Mouse (Mus musculus): Measurements from ENCODE around the gene Fhl5. TPM values are rescaled to one million over a fixed set of nuclear protein-coding genes. Genes with fewer than 3 reads are reported as not detected.
"Not testable (repeated sequence)": the region's sequence is repeated elsewhere in the genome, so short reads cannot be mapped to it uniquely, and the experiment has no call there.

Fhl5 gene
- polyA plus RNA-seq, 1 experiment from 2014 or later: not detected

- H3K27ac ChIP-seq (ENCODE audit: low read depth, low read length); H3K9ac ChIP-seq (ENCODE audit: low read depth, low read length); ATAC-seq (ENCODE audit: low FRiP score, low TSS enrichment); H3K27me3 ChIP-seq (ENCODE audit: control insufficient read depth, insufficient read depth, low read length); H3K4me2 ChIP-seq (replicated peaks; ENCODE audit: low read depth, low read length); H3K4me1 ChIP-seq (ENCODE audit: control insufficient read depth, insufficient read depth, low read length); H3K4me3 ChIP-seq (ENCODE audit: low read length); H3K36me3 ChIP-seq (ENCODE audit: control insufficient read depth, insufficient read depth, low read length); H3K9me3 ChIP-seq (ENCODE audit: control insufficient read depth, low read length): not testable (repeated sequence)
- WGBS: 83% methylated on average over 1 of the region's 1 CpGs
These were observed 8.9 kb downstream of the Fhl5 start for GRCm38 (mm10) chr4:25233767-25234166.

- H3K36me3 ChIP-seq (ENCODE audit: control insufficient read depth, insufficient read depth, low read length): no peaks in the 10 kb centered on the region
- WGBS: 92% methylated on average over 3 of the region's 3 CpGs
These were observed 10.1 kb downstream of the Fhl5 start for GRCm38 (mm10) chr4:25232546-25232945.

GRCm38 (mm10) chr4:25227527-25227926, 15.1 kb downstream of the Fhl5 start:
- peak; percentile 60; the same call in 1 of the 2 replicates for ATAC-seq (ENCODE audit: low FRiP score, low TSS enrichment)
- Histone ChIP-seq H3K4me3 (ENCODE audit: low read length) (no peak overlapping the region), H3K9ac (ENCODE audit: low read depth, low read length) (no peak overlapping the region), H3K4me2 (replicated peaks; ENCODE audit: low read depth, low read length) (no peak overlapping the region), H3K36me3 (ENCODE audit: control insufficient read depth, insufficient read depth, low read length) (no peaks in the 10 kb centered on the region), H3K27me3 (ENCODE audit: control insufficient read depth, insufficient read depth, low read length) (no peaks in the 10 kb centered on the region), H3K4me1 (ENCODE audit: control insufficient read depth, insufficient read depth, low read length) (no peaks in the 10 kb centered on the region), H3K9me3 (ENCODE audit: control insufficient read depth, low read length) (no peaks in the 10 kb centered on the region), H3K27ac (ENCODE audit: low read depth, low read length) (no peak overlapping the region)
- WGBS: 17% methylated on average over 1 of the region's 1 CpGs

More at GRCm38 (mm10) chr4:25232546-25232945, 10.1 kb downstream of the Fhl5 start:
- Histone ChIP-seq H3K4me2 (replicated peaks; ENCODE audit: low read depth, low read length) (no peak overlapping the region), H3K4me1 (ENCODE audit: control insufficient read depth, insufficient read depth, low read length) (no peaks in the 10 kb centered on the region), H3K4me3 (ENCODE audit: low read length) (no peak overlapping the region), H3K9me3 (ENCODE audit: control insufficient read depth, low read length) (no peaks in the 10 kb centered on the region), H3K9ac (ENCODE audit: low read depth, low read length) (no peak overlapping the region), H3K27ac (ENCODE audit: low read depth, low read length) (no peak overlapping the region), H3K27me3 (ENCODE audit: control insufficient read depth, insufficient read depth, low read length) (no peaks in the 10 kb centered on the region)
- no peak for ATAC-seq (ENCODE audit: low FRiP score, low TSS enrichment)

- H3K9me3 ChIP-seq (ENCODE audit: control insufficient read depth, low read length): no peaks in the 10 kb centered on the region
- no peaks in the 10 kb centered on the region for H3K4me1 ChIP-seq (ENCODE audit: control insufficient read depth, insufficient read depth, low read length)
- H3K9ac ChIP-seq (ENCODE audit: low read depth, low read length): no peak overlapping the region
- no peaks in the 10 kb centered on the region for H3K27me3 ChIP-seq (ENCODE audit: control insufficient read depth, insufficient read depth, low read length)
- no peak overlapping the region for H3K4me3 ChIP-seq (ENCODE audit: low read length)
- no peak overlapping the region for H3K27ac ChIP-seq (ENCODE audit: low read depth, low read length)
- ATAC-seq (ENCODE audit: low FRiP score, low TSS enrichment): no peak
- no peak overlapping the region for H3K4me2 ChIP-seq (replicated peaks; ENCODE audit: low read depth, low read length)
- H3K36me3 ChIP-seq (ENCODE audit: control insufficient read depth, insufficient read depth, low read length): no peaks in the 10 kb centered on the region
These were observed 20.7 kb downstream of the Fhl5 start for GRCm38 (mm10) chr4:25221927-25222326.

- Histone ChIP-seq H3K4me3 (ENCODE audit: low read length) (no peak overlapping the region), H3K4me2 (replicated peaks; ENCODE audit: low read depth, low read length) (no peak overlapping the region), H3K27ac (ENCODE audit: low read depth, low read length) (no peak overlapping the region), H3K9ac (ENCODE audit: low read depth, low read length) (no peak overlapping the region), H3K36me3 (ENCODE audit: control insufficient read depth, insufficient read depth, low read length) (no peaks in the 10 kb centered on the region), H3K9me3 (ENCODE audit: control insufficient read depth, low read length) (no peaks in the 10 kb centered on the region), H3K4me1 (ENCODE audit: control insufficient read depth, insufficient read depth, low read length) (no peaks in the 10 kb centered on the region), H3K27me3 (ENCODE audit: control insufficient read depth, insufficient read depth, low read length) (no peaks in the 10 kb centered on the region)
- WGBS: 45% methylated on average over 5 of the region's 5 CpGs
- ATAC-seq (ENCODE audit: low FRiP score, low TSS enrichment): no peak
These were observed 29.2 kb downstream of the Fhl5 start for GRCm38 (mm10) chr4:25213451-25213850.

GRCm38 (mm10) chr4:25206166-25206565, 36.5 kb downstream of the Fhl5 start:
- Histone ChIP-seq H3K4me2 (replicated peaks; ENCODE audit: low read depth, low read length) (no peak overlapping the region), H3K4me1 (ENCODE audit: control insufficient read depth, insufficient read depth, low read length) (no peaks in the 10 kb centered on the region), H3K27me3 (ENCODE audit: control insufficient read depth, insufficient read depth, low read length) (no peaks in the 10 kb centered on the region), H3K9me3 (ENCODE audit: control insufficient read depth, low read length) (no peaks in the 10 kb centered on the region), H3K27ac (ENCODE audit: low read depth, low read length) (no peak overlapping the region), H3K9ac (ENCODE audit: low read depth, low read length) (no peak overlapping the region), H3K4me3 (ENCODE audit: low read length) (no peak overlapping the region), H3K36me3 (ENCODE audit: control insufficient read depth, insufficient read depth, low read length) (no peaks in the 10 kb centered on the region)
- 88% methylated on average over 4 of the region's 4 CpGs for WGBS
- no peak for ATAC-seq (ENCODE audit: low FRiP score, low TSS enrichment)

- Histone ChIP-seq H3K9ac (ENCODE audit: low read depth, low read length) (no peak overlapping the region), H3K4me3 (ENCODE audit: low read length) (no peak overlapping the region), H3K27ac (ENCODE audit: low read depth, low read length) (no peak overlapping the region), H3K4me2 (replicated peaks; ENCODE audit: low read depth, low read length) (no peak overlapping the region), H3K27me3 (ENCODE audit: control insufficient read depth, insufficient read depth, low read length) (no peaks in the 10 kb centered on the region), H3K4me1 (ENCODE audit: control insufficient read depth, insufficient read depth, low read length) (no peaks in the 10 kb centered on the region), H3K9me3 (ENCODE audit: control insufficient read depth, low read length) (no peaks in the 10 kb centered on the region), H3K36me3 (ENCODE audit: control insufficient read depth, insufficient read depth, low read length) (no peaks in the 10 kb centered on the region)
- WGBS: 76% methylated on average over 1 of the region's 1 CpGs
- ATAC-seq (ENCODE audit: low FRiP score, low TSS enrichment): no peak
These were observed 45.4 kb downstream of the Fhl5 start for GRCm38 (mm10) chr4:25197310-25197709.

GRCm38 (mm10) chr4:25179617-25180208, 63.0 kb downstream of the Fhl5 start:
- Histone ChIP-seq H3K4me3 (ENCODE audit: low read length) (no peak overlapping the region), H3K27me3 (ENCODE audit: control insufficient read depth, insufficient read depth, low read length) (no peaks in the 10 kb centered on the region), H3K4me1 (ENCODE audit: control insufficient read depth, insufficient read depth, low read length) (no peaks in the 10 kb centered on the region), H3K9ac (ENCODE audit: low read depth, low read length) (no peak overlapping the region), H3K9me3 (ENCODE audit: control insufficient read depth, low read length) (no peaks in the 10 kb centered on the region), H3K36me3 (ENCODE audit: control insufficient read depth, insufficient read depth, low read length) (no peaks in the 10 kb centered on the region), H3K27ac (ENCODE audit: low read depth, low read length) (no peak overlapping the region), H3K4me2 (replicated peaks; ENCODE audit: low read depth, low read length) (no peak overlapping the region)
- no peak for ATAC-seq (ENCODE audit: low FRiP score, low TSS enrichment)
- WGBS: 62% methylated on average over 4 of the region's 4 CpGs
